9 mouse cellular contexts compared by ENCODE assay signal in genomic region chr10:99577041-99577681, GRCm38 (mm10).
A peak's percentile ranks its signal among the peaks of the same experiment; 100 is the strongest.
DNase-seq lines count a peak whose midpoint lies in the region; ATAC-seq and TF ChIP-seq lines count a peak whose summit lies in the region.
"Had no signal": no experiment of that assay in that cellular context is flagged by ENCODE, and none has a peak within 500 bp of the region (broad histone marks: within the 10 kb centered on the region; RNA-seq: fewer than 3 reads in every experiment).

No protein-coding gene starts in this region.

- no peaks in the 10 kb centered on the region for H3K36me3 ChIP-seq in heart, embryonic 11.5 days (ENCODE audit: control insufficient read depth, insufficient read depth, low read length)
- no peaks in the 10 kb centered on the region for H3K36me3 ChIP-seq in forebrain, embryonic 10.5 days (replicated peaks)
- H3K36me3 ChIP-seq: liver, embryonic 13.5 days had no signal

- peaks cover 3% of the 10 kb centered on the region; the same call in 1 of the 2 replicates for H3K4me1 ChIP-seq in heart, embryonic 11.5 days (ENCODE audit: control insufficient read depth, insufficient read depth, low read length)
- peaks cover 30% of the 10 kb centered on the region for H3K4me1 ChIP-seq in forebrain, embryonic 10.5 days
- peaks cover 2% of the 10 kb centered on the region; the same call in 1 of the 2 replicates for H3K4me1 ChIP-seq in lung, adult 2 months (ENCODE audit: control insufficient read depth, insufficient read depth, low read length)
- H3K4me1 ChIP-seq: liver, embryonic 13.5 days had no signal

- peak; percentile 94 for TF ChIP-seq CTCF in lung, adult 2 months (IDR thresholded peaks at IDR 0.05; ENCODE audit: insufficient read depth, low read length)

- H3K9me3 ChIP-seq in heart, embryonic 11.5 days (replicated peaks; ENCODE audit: control insufficient read depth, low read length) = no peaks in the 10 kb centered on the region
- no peaks in the 10 kb centered on the region for H3K9me3 ChIP-seq in forebrain, embryonic 10.5 days
- H3K9me3 ChIP-seq: liver, embryonic 13.5 days had no signal

- H3K4me2 ChIP-seq in heart, embryonic 11.5 days = no peak overlapping the region
- H3K4me2 ChIP-seq: liver, embryonic 13.5 days had no signal

- H3K27ac ChIP-seq in heart, embryonic 11.5 days (ENCODE audit: low read depth, low read length) = no peak overlapping the region
- H3K27ac ChIP-seq in forebrain, embryonic 10.5 days = no peak overlapping the region
- H3K27ac ChIP-seq: liver, embryonic 13.5 days had no signal

- H3K27me3 ChIP-seq in heart, embryonic 11.5 days (ENCODE audit: control insufficient read depth, insufficient read depth, low read length) = no peaks in the 10 kb centered on the region
- 0 out of 2 replicates have a peak, but pooled peaks cover 6% of the 10 kb centered on the region for H3K27me3 ChIP-seq in forebrain, embryonic 10.5 days (ENCODE audit: poor library complexity, severe bottlenecking)
- H3K27me3 ChIP-seq: liver, embryonic 13.5 days had no signal

- peak; percentile 57 to 80 for DNase-seq in heart, adult 18-20 months
- peak; percentile 82 for DNase-seq in CD4-positive, CD25-positive, alpha-beta regulatory T cell, adult 2 months (ENCODE audit: low read depth, low spot score)
- DNase-seq in brain, adult 2 months (ENCODE audit: low read depth, low spot score) = peak; percentile 78
- DNase-seq in forebrain, embryonic 10.5 days (ENCODE audit: extremely low spot score, low spot score) = peak; percentile 57
- DNase-seq in kidney, adult 18-20 months = peak; percentile 41
- peak; percentile 31 for DNase-seq in lung, adult 2 months
- peak; percentile 30 for DNase-seq in retina, adult 2 months (ENCODE audit: low read depth, low spot score)
- DNase-seq: liver, embryonic 13.5 days had no signal

- no peak for ATAC-seq in heart, embryonic 11.5 days (replicated peaks; ENCODE audit: insufficient number of reproducible peaks, low FRiP score, low TSS enrichment)

- WGBS in heart, embryonic 11.5 days (ENCODE audit: insufficient replicate concordance) = 30% methylated on average over 12 of the region's 12 CpGs
- WGBS in forebrain, embryonic 10.5 days = 32% methylated on average over 12 of the region's 12 CpGs
- 22% methylated on average over 12 of the region's 12 CpGs for WGBS in lung, adult 2 months

- no peak overlapping the region for H3K9ac ChIP-seq in heart, embryonic 11.5 days (ENCODE audit: low read depth, low read length)
- H3K9ac ChIP-seq: liver, embryonic 13.5 days had no signal

- TF ChIP-seq POLR2A in lung, adult 2 months (IDR thresholded peaks at IDR 0.05; ENCODE audit: borderline replicate concordance, extremely low read depth, low read depth, low read length) = no peak

- H3K4me3 ChIP-seq in heart, embryonic 11.5 days (ENCODE audit: low read depth, low read length) = no peak overlapping the region
- no peak overlapping the region for H3K4me3 ChIP-seq in forebrain, embryonic 10.5 days
- no peak overlapping the region for H3K4me3 ChIP-seq in lung, adult 2 months (replicated peaks; ENCODE audit: extremely low read depth, low read depth, low read length)
- H3K4me3 ChIP-seq: liver, embryonic 13.5 days had no signal

Comparison
In these comparisons a context has a peak if more than half of its experiments do, and no peak if none do; other contexts are left out.
1. DNase-seq: peak in every context shown above with its lines; median percentile 82 in CD4-positive, CD25-positive, alpha-beta regulatory T cell, adult 2 months; 78 in brain, adult 2 months; 68 in heart, adult 18-20 months; 57 in forebrain, embryonic 10.5 days; 41 in kidney, adult 18-20 months; 31 in lung, adult 2 months; 30 in retina, adult 2 months.